Mouse (Mus musculus) G1E (cell line): ENCODE results near the gene Nectin2.

Source experiments
- CTCF ChIP-seq: IDR thresholded peaks from 2 replicates; pipeline ENCODE4 v1.5.1; 2012; ENCODE audit warnings: low read depth, low read length, inconsistent platforms, mixed read lengths
- GATA1 ChIP-seq: IDR thresholded peaks from 2 replicates; pipeline ENCODE4 v1.6.1; 2012; ENCODE audit warnings: borderline replicate concordance, low read length, inconsistent platforms, mixed read lengths
- TAL1 ChIP-seq: conservative IDR thresholded peaks from 2 replicates; pipeline ENCODE4 v1.6.1; 2012; ENCODE audit warnings: low read depth, low read length, inconsistent platforms, mixed read lengths

- TF ChIP-seq CTCF: no peak
- no peak for TF ChIP-seq GATA1
- TF ChIP-seq TAL1: no peak
Measured at GRCm38 (mm10) chr7:19686521-19686920, 63.8 kb downstream of the Nectin2 start.
